Mouse (Mus musculus): ENCODE results near the gene Itga5.
A peak's percentile ranks its signal among the peaks of the same experiment; 100 is the strongest.

GRCm38 (mm10) chr15:103313495-103314095 is 53.0 kb downstream of the Itga5 start:
- TF ChIP-seq CTCF (IDR thresholded peaks at IDR 0.05; ENCODE audit: low read depth) (peak; percentile 90), EP300 (optimal IDR thresholded peaks at IDR 0.05) (no peak)

All from stomach, postnatal 0 days (tissue).